Mouse (Mus musculus): Measurements from ENCODE around the gene Ets1.

DNA sequence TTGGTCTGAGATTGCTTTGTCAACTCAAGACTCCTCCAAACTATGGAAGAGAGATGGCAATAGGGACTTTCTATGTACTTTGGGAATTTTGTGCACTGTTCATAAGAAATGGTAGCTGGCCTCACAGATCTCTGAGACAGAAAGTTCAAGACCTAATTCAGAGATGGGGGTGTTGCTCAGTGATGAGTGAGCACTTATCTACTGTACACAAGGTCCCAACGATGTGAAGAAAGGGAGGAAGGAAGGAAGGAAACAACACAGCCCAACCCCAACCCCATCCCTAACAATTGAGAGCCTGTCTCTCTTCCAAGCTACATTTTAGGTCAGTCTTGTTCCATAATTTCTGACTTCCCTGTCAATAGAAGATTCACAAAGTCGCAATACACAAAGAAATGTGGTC lies 125.3 kb downstream of the Ets1 start:
- TF ChIP-seq TAL1 (IDR thresholded peaks at IDR 0.05; ENCODE audit: low read length) (no peak), GATA1 (IDR thresholded peaks at IDR 0.05; ENCODE audit: low read length) (no peak)
